Mouse (Mus musculus) MEL (cell line): ENCODE measurements around the gene Tmem121. TPM values are rescaled to one million over a fixed set of nuclear protein-coding genes. Genes with fewer than 3 reads are reported as not detected.

Experiments used
- DNase-seq: peaks from one replicate; pipeline ENCODE4 v3.0.0; 2011; ENCODE audit warnings: low read depth, low spot score
- H3K27ac ChIP-seq: 2 replicates; pipeline ENCODE4 v1.5.1; 2012; ENCODE audit warnings: low read depth, mild to moderate bottlenecking, control low read depth, low read length, moderate library complexity; ENCODE audit not compliant: control insufficient read depth
- H3K27me3 ChIP-seq, 2 experiments: fragments of 150-350 bp in 1 of 2; sonication (generic) in 1 of 2; 2 replicates each; pipeline ENCODE4 v1.6.1; 2012; ENCODE audit warnings: low read length in 2 of 2, mild to moderate bottlenecking in 2 of 2, improper control_type of control experiment in 1 of 2, moderate library complexity in 1 of 2; ENCODE audit not compliant: insufficient read depth in 2 of 2, control insufficient read depth in 1 of 2
- H3K36me3 ChIP-seq, 2 experiments: 2 replicates each; pipeline ENCODE4 v1.6.1; 2012 to 2014; ENCODE audit warnings: low read length in 2 of 2, improper control_type of control experiment in 1 of 2, inconsistent platforms in 1 of 2, mild to moderate bottlenecking in 1 of 2; ENCODE audit not compliant: insufficient read depth in 2 of 2, control insufficient read depth in 1 of 2
- H3K4me1 ChIP-seq, 2 experiments: fragments of 150-350 bp in 1 of 2; sonication (generic) in 1 of 2; 2 replicates each; pipeline ENCODE4 v1.6.1; 2012; ENCODE audit warnings: low read length in 2 of 2, improper control_type of control experiment in 1 of 2, mild to moderate bottlenecking in 1 of 2; ENCODE audit not compliant: insufficient read depth in 2 of 2, control insufficient read depth in 1 of 2
- H3K4me3 ChIP-seq, 2 experiments: fragments of 150-350 bp in 1 of 2; sonication (generic) in 1 of 2; 2 replicates each; pipeline ENCODE4 v1.5.1; 2012; ENCODE audit warnings: low read depth in 2 of 2, low read length in 2 of 2, mild to moderate bottlenecking in 2 of 2, moderate library complexity in 2 of 2, control low read depth in 1 of 2, improper control_type of control experiment in 1 of 2; ENCODE audit not compliant: control insufficient read depth in 1 of 2, insufficient read depth in 1 of 2
- H3K79me2 ChIP-seq: 2 replicates; pipeline ENCODE4 v1.6.1; 2012; ENCODE audit warnings: mild to moderate bottlenecking, low read length, moderate library complexity; ENCODE audit not compliant: control insufficient read depth, poor library complexity, insufficient read depth
- H3K9ac ChIP-seq: 2 replicates; pipeline ENCODE4 v1.6.1; 2012; ENCODE audit warnings: low read depth, mild to moderate bottlenecking, control low read depth, low read length, moderate library complexity; ENCODE audit not compliant: control insufficient read depth, poor library complexity, severe bottlenecking
- H3K9me3 ChIP-seq: fragments of 150-350 bp; sonication (generic); replicated peaks from 2 replicates; pipeline ENCODE4 v1.6.1; 2012; ENCODE audit warnings: mild to moderate bottlenecking, low read length, improper control_type of control experiment, moderate library complexity; ENCODE audit not compliant: insufficient read depth
- BHLHE40 ChIP-seq: IDR thresholded peaks from 2 replicates; pipeline ENCODE4 v1.6.1; 2012; ENCODE audit warnings: low read depth, mild to moderate bottlenecking, inconsistent platforms, low read length, improper control_type of control experiment, borderline replicate concordance
- CHD2 ChIP-seq: IDR thresholded peaks from 2 replicates; pipeline ENCODE4 v1.6.1; 2011; ENCODE audit warnings: low read length, improper control_type of control experiment
- CTCF ChIP-seq, 3 experiments: IDR thresholded peaks in 2 of 3; conservative IDR thresholded peaks in 1 of 3; 2 replicates each; pipeline ENCODE4 v1.5.1; 2011 to 2012; ENCODE audit warnings: low read length in 3 of 3, low read depth in 2 of 3, mild to moderate bottlenecking in 2 of 3, improper control_type of control experiment in 1 of 3, inconsistent platforms in 1 of 3, mixed read lengths in 1 of 3, moderate library complexity in 1 of 3; ENCODE audit not compliant: control insufficient read depth in 1 of 3, insufficient read depth in 1 of 3, poor library complexity in 1 of 3, severe bottlenecking in 1 of 3
- E2F4 ChIP-seq: IDR thresholded peaks from 2 replicates; pipeline ENCODE4 v1.6.1; 2011; ENCODE audit warnings: low read depth, low read length, improper control_type of control experiment, borderline replicate concordance
- GABPA ChIP-seq: IDR thresholded peaks from 2 replicates; pipeline ENCODE4 v1.6.1; 2012; ENCODE audit warnings: low read depth, mild to moderate bottlenecking, inconsistent platforms, low read length, improper control_type of control experiment, moderate library complexity
- GATA1 ChIP-seq: IDR thresholded peaks from 2 replicates; pipeline ENCODE4 v1.6.1; 2011; ENCODE audit warnings: low read depth, low read length, improper control_type of control experiment
- HCFC1 ChIP-seq: IDR thresholded peaks from 2 replicates; pipeline ENCODE4 v1.6.1; 2012; ENCODE audit warnings: low read depth, mild to moderate bottlenecking, inconsistent platforms, low read length, improper control_type of control experiment, moderate library complexity
- MAZ ChIP-seq: IDR thresholded peaks from 2 replicates; pipeline ENCODE4 v1.6.1; 2012; ENCODE audit warnings: low read depth, mild to moderate bottlenecking, inconsistent platforms, low read length, improper control_type of control experiment
- MEF2A ChIP-seq: IDR thresholded peaks from 2 replicates; pipeline ENCODE4 v1.6.1; 2014; ENCODE audit warnings: low read depth, mild to moderate bottlenecking, inconsistent platforms, low read length, improper control_type of control experiment; ENCODE audit not compliant: poor library complexity, insufficient replicate concordance, severe bottlenecking; ENCODE audit errors: extremely low read depth
- MXI1 ChIP-seq: IDR thresholded peaks from 2 replicates; pipeline ENCODE4 v1.6.1; 2011; ENCODE audit warnings: mild to moderate bottlenecking, low read depth, low read length, improper control_type of control experiment
- NELFE ChIP-seq: IDR thresholded peaks from 2 replicates; pipeline ENCODE4 v1.6.1; 2011; ENCODE audit warnings: low read depth, low read length, improper control_type of control experiment
- NRF1 ChIP-seq: IDR thresholded peaks from 2 replicates; pipeline ENCODE4 v1.6.1; 2014; ENCODE audit warnings: low read depth, mild to moderate bottlenecking, inconsistent platforms, low read length, improper control_type of control experiment, moderate library complexity; ENCODE audit not compliant: poor library complexity, insufficient read depth, severe bottlenecking
- POLR2A ChIP-seq, 2 experiments: IDR thresholded peaks; 2 replicates each; pipeline ENCODE4 v1.6.1; 2011 to 2012; ENCODE audit warnings: low read length in 2 of 2, mild to moderate bottlenecking in 2 of 2, control low read depth in 1 of 2, improper control_type of control experiment in 1 of 2, low read depth in 1 of 2, moderate library complexity in 1 of 2; ENCODE audit not compliant: control insufficient read depth in 1 of 2, insufficient read depth in 1 of 2, poor library complexity in 1 of 2
- POLR2AphosphoS5 ChIP-seq: IDR thresholded peaks from 2 replicates; pipeline ENCODE4 v1.6.1; 2012; ENCODE audit warnings: low read depth, borderline replicate concordance, mild to moderate bottlenecking, inconsistent platforms, low read length, moderate library complexity, mixed read lengths
- RAD21 ChIP-seq: IDR thresholded peaks from 2 replicates; pipeline ENCODE4 v1.6.1; 2011; ENCODE audit warnings: mild to moderate bottlenecking, low read depth, low read length, improper control_type of control experiment
- RCOR1 ChIP-seq: IDR thresholded peaks from 2 replicates; pipeline ENCODE4 v1.6.1; 2012; ENCODE audit warnings: low read depth, mild to moderate bottlenecking, inconsistent platforms, low read length, improper control_type of control experiment
- SMC3 ChIP-seq: IDR thresholded peaks from 2 replicates; pipeline ENCODE4 v1.6.1; 2011; ENCODE audit warnings: low read depth, low read length, improper control_type of control experiment
- USF1 ChIP-seq: IDR thresholded peaks from 2 replicates; pipeline ENCODE4 v1.6.1; 2014; ENCODE audit warnings: low read depth, mild to moderate bottlenecking, inconsistent platforms, low read length, improper control_type of control experiment, moderate library complexity
- ZC3H11A ChIP-seq: IDR thresholded peaks from 2 replicates; pipeline ENCODE4 v1.6.1; 2012; ENCODE audit warnings: low read depth, mild to moderate bottlenecking, inconsistent platforms, low read length, improper control_type of control experiment
- ZKSCAN1 ChIP-seq: IDR thresholded peaks from 2 replicates; pipeline ENCODE4 v1.6.1; 2012; ENCODE audit warnings: low read depth, mild to moderate bottlenecking, inconsistent platforms, low read length, improper control_type of control experiment, moderate library complexity
- ZMIZ1 ChIP-seq: IDR thresholded peaks from 2 replicates; pipeline ENCODE4 v1.6.1; 2012; ENCODE audit warnings: low read depth, mild to moderate bottlenecking, inconsistent platforms, low read length, improper control_type of control experiment, moderate library complexity
- ZNF384 ChIP-seq: IDR thresholded peaks from 2 replicates; pipeline ENCODE4 v1.6.1; 2012; ENCODE audit warnings: low read depth, mild to moderate bottlenecking, inconsistent platforms, low read length, improper control_type of control experiment
- polyA plus RNA-seq, 2 experiments: library from polyadenylated mRNA; stranded (reverse) in 1 of 2; unstranded in 1 of 2; fragments of >175 nt in 1 of 2; fragments of >200 nt in 1 of 2; gene quantifications; 2 replicates each; pipeline versions ENCODE4 v1.2.1 to v1.2.4; 2012; ENCODE audit warnings: low replicate concordance in 2 of 2, low read depth in 1 of 2; ENCODE audit not compliant: insufficient read length in 2 of 2, insufficient read depth in 1 of 2, missing spikeins in 1 of 2
- total RNA-seq: library from RNA; depleted of rRNA; stranded (reverse); fragments of 300-350 nt; gene quantifications from 2 replicates; pipeline ENCODE4 v1.2.3, GENCODE M21; 2012

Tmem121 gene
- total and polyA plus RNA-seq, 3 experiments = 17.0 to 35.2 TPM; not detected in 1

GRCm38 (mm10) chr12:113203522-113203921, 17.8 kb downstream of the Tmem121 start:
- no peak for DNase-seq
- peaks cover 2 to 8% of the 10 kb centered on the region in 2 experiments; a peak in 3 of 4 replicates for H3K36me3 ChIP-seq

DNA sequence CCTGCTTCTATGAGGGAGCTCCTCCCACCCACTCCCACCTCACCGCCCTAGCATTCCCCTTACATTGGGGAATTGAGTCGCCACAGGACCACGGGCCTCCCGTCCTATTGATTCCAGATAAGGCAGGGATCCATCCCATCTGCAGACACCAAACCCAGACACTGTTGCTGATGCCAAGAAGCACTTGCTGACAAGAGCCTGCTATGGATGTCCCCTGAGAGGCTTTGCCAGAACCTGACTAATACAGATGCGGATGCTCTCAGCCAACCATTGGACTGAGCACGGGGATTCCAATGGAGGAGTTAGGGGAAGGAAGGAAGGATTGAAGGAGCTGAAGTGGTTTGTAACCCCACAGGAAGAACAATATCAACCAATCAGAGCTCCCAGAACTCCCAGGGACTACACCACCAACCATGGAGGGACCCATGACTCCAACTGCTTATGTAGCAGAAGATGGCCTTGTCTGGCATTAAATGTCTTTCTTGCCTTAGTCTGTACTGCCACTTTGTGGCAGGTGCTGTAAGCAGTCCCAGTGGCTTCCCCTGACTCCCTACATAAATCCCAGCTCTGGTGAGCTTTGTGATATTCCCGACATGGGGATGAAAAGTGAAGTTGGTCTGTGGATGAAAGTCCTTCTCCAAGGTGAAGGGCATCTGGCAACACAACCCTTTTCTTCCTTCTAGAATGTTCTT, 19.7 kb downstream of the Tmem121 start:
- Histone ChIP-seq H3K36me3 (peaks cover 7 to 9% of the 10 kb centered on the region in 2 experiments), H3K4me3 (no peak overlapping the region), H3K9ac (no peak overlapping the region), H3K27me3 (no peaks in the 10 kb centered on the region), H3K27ac (no peak overlapping the region), H3K79me2 (peaks cover 6% of the 10 kb centered on the region; the same call in 1 of the 2 replicates), H3K9me3 (no peaks in the 10 kb centered on the region), H3K4me1 (peaks cover 3 to 4% of the 10 kb centered on the region in 2 experiments)
- no peak for DNase-seq
- no peak for TF ChIP-seq NELFE
- TF ChIP-seq CTCF (IDR thresholded peaks at IDR 0.05 in 2 of 3, conservative IDR thresholded peaks at IDR 0.05 in 1 of 3; ENCODE audit: control insufficient read depth in 1 of 3, insufficient read depth in 1 of 3, low read depth in 2 of 3, low read length in 3 of 3, poor library complexity in 1 of 3, severe bottlenecking in 1 of 3) = no peak
- no peak for TF ChIP-seq ZNF384
- TF ChIP-seq RCOR1 = no peak
- no peak for TF ChIP-seq MAZ
- TF ChIP-seq NRF1 = no peak
- TF ChIP-seq ZKSCAN1 = no peak
- no peak for TF ChIP-seq ZC3H11A

More at GRCm38 (mm10) chr12:113203522-113203921, 17.8 kb downstream of the Tmem121 start:
- H3K9me3 ChIP-seq = no peaks in the 10 kb centered on the region
- TF ChIP-seq USF1 (no peak), MXI1 (no peak), NRF1 (no peak), BHLHE40 (no peak), GATA1 (no peak), HCFC1 (no peak), POLR2AphosphoS5 (no peak), RAD21 (no peak), E2F4 (no peak), ZMIZ1 (no peak), GABPA (no peak), MEF2A (no peak), POLR2A (IDR thresholded peaks at IDR 0.05; ENCODE audit: control insufficient read depth in 1 of 2, insufficient read depth in 1 of 2, low read depth in 1 of 2, low read length in 2 of 2, poor library complexity in 1 of 2) (no peak), ZKSCAN1 (no peak), SMC3 (no peak), CHD2 (no peak), ZC3H11A (no peak)
- H3K4me3 ChIP-seq = no peak overlapping the region
- H3K4me1 ChIP-seq = no peaks in the 10 kb centered on the region
- H3K27ac ChIP-seq = no peak overlapping the region
- no peaks in the 10 kb centered on the region for H3K27me3 ChIP-seq
- H3K79me2 ChIP-seq = peaks cover 2% of the 10 kb centered on the region; the same call in 1 of the 2 replicates
- no peak overlapping the region for H3K9ac ChIP-seq
